Mouse (Mus musculus): ENCODE results near the gene Bcl11a.

Bcl11a gene

DNA sequence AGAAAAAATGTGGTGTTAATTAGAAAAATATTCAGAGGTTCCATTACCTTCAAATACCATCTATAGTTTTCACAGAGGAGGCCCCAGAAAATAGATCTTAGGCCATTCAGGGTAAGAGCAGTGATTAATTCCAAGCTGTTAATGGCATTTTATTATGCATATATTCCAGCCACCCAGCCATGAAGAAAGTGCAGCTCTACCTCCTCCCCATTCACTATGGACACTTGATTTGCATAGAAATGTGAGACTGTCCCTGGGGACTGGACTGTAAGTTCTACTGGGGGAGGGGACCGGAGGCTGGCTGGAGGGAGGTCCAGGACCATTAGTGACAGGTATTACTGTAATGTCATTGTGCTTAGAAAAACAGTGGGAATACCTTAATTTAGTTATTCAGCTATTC, 119.6 kb downstream of the Bcl11a start:
- in situ Hi-C loops (cut with MboI, MseI): no loop called here

DNA sequence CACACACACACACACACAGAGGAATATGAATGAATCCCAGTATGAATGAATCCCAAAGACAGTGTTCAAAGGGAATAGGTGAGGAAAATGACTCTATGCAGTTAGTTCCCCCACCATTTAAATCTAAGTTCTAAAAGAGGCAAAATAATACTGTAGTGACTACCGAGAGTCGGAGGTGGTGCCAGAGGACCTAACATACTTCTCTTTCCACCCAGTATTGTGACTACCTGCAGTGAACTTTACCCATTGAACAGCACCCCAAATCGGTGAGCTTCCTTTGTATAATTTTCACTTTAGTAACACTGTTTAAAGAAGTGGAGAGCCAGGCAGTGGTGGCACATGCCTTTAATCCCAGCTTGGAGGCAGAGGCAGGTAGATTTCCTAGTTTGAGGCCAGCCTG, 121.7 kb downstream of the Bcl11a start:
- in situ Hi-C loops (cut with MboI, MseI): no loop called here

DNA sequence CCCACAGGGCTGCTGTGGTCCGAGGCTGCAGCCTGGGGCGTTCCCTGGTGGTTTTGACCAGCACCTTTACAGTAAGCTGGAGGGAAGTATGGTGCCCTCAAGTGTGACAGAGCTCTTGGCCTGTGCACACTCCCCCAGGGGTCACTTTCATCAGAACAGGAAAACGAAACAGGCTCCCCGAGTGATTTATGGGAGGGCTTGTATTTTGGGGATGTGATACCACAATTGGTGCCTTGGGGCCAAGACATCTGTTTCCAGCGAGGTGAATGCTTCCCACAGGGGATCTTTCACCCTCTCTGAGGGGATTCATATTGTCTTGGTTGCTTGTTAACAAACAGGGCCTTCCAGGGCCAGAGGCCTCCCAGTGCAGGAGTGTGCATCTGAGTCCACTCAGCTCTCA, 122.5 kb downstream of the Bcl11a start:
- in situ Hi-C loops (cut with MboI, MseI): loop anchor here in 1 of 2 experiments (10.0 kb wide), 1 partner anchor 1226 kb away; the partner anchor contains the start of gene Zrsr1

DNA sequence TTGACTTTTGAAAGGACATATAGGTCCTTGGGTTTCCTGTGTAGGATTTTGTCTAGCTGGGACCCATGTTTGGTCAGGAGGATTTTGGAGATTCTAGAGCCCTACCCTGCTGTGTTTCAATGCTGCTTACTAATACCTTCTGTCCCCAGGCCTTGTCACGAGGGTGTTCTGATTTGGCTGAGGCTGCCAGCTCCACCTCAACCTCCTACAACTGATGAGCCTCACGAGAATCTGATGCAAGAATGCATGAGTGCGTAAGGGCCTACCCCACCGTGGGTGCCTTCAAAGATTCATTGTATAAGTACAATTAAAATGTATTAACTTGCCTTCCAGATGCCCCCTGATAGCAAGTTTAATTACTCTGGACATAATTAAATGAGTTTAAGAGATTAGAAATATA, 123.4 kb downstream of the Bcl11a start:
- in situ Hi-C loops (cut with MboI, MseI): loop anchor here in 1 of 2 experiments (10.0 kb wide), 1 partner anchor 1226 kb away; the partner anchor contains the start of gene Zrsr1

DNA sequence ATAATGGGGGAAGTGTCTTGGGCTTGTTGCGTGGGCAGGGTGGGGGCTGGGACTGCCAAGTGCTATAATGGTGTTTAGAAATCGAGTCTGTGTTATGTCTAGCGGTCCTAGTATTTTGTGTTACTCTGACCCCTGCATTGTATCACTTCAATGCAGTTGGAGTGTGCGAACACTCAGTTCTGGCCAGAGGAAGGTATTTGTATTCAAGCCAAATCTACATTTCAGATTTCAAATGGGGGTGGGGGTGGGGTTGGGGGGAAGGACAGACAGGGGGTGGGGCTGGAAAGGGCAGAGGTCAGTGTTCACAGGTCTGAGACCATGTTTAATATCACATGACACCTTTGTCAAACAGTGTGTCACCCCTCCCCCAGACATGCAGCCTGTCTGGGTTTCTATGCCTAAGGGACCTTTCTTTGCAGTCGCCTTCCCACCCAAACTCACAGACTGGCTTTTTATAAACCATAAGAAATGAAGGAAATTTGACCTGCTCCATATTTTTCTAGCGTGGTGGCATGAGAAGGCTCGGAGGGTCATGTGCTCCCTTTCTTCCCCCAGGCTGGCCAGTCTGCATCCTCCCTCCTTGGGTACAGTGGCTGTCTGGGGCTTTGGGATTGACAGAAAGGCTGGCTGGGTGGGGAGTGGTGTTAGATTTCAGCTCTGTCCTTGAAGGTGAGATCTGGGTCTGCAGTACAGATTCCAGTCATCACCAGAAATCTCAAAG, 124.9 kb downstream of the Bcl11a start:
- in situ Hi-C loops (cut with MboI, MseI): loop anchor here in 1 of 2 experiments (10.0 kb wide), 1 partner anchor 1228 kb away; the partner anchor contains the start of gene Zrsr1

DNA sequence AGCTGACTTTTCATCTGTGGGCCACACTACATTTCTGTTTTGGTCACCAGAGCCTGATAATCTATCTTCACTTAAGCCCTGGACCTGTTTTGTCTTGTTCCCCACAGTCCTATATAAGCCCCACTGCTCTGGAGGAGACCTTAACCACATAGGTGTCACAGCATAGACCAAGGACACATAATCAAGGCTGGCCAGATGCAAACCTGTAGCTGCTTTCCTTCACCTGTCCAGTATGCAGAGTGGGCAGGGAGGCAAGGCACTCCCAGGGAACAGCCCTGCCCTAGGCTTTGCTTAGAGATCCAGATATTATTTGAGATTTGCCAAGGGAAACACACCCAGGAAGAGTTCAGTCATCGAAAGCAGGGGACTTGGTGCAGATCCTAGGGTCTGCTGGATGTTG, 125.6 kb downstream of the Bcl11a start:
- in situ Hi-C loops (cut with MboI, MseI): loop anchor here in 1 of 2 experiments (10.0 kb wide), 1 partner anchor 1229 kb away; the partner anchor contains the start of gene Zrsr1

DNA sequence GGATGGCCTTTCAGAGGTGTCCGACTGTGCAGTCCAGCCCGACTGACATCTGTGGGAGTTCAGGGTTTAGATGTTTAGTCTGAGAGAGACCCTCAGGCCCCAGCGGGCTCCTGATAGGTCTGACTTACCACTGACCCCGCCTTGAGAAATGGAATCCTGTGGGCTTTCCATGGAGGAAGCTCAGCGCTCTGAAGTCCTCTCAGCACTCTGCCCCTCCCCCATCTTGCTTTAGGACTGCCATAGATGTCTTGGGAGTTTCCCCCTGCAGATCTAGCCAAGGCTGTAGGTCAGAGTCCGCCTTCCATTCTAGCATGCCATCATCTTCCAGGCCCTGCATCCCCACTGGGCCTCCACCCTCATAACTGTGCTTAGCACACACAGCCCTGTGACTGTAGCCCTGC, 131.1 kb downstream of the Bcl11a start:
- in situ Hi-C loops (cut with MboI, MseI): loop anchor here in 1 of 2 experiments (10.0 kb wide), 1 partner anchor 1234 kb away; the partner anchor contains the start of gene Zrsr1

DNA sequence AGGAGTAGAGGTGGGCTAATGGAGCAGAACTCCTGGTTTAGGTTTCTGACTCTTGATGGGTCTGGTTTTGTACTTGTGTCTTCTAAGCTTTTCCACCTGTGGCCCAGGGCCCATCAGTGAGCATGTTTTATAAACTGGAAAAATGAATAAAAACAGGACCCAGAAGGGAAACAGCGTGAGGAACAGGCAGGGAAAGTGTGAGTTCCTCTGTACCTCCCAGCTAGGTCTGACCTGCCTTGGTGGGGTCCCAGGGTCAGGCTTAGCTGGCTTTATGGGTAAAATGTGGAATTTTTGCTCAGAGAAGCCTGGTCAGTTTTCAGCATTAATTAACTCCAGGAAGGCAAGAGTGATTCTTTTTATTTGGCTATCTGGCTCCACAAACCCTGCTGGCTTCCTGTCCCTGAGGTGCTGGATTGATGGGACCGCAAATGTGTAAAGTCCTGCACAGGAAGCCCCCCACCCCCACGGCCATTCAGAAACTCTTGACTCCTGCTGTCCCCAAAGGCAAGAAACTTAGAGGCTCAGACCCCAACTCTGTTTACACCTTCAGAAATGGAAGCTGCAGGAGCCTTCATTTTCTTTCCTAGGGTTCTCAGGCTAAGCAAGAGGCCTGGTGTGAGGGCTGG, 136.8 kb downstream of the Bcl11a start:
- in situ Hi-C loops (cut with MboI, MseI): no loop called here

DNA sequence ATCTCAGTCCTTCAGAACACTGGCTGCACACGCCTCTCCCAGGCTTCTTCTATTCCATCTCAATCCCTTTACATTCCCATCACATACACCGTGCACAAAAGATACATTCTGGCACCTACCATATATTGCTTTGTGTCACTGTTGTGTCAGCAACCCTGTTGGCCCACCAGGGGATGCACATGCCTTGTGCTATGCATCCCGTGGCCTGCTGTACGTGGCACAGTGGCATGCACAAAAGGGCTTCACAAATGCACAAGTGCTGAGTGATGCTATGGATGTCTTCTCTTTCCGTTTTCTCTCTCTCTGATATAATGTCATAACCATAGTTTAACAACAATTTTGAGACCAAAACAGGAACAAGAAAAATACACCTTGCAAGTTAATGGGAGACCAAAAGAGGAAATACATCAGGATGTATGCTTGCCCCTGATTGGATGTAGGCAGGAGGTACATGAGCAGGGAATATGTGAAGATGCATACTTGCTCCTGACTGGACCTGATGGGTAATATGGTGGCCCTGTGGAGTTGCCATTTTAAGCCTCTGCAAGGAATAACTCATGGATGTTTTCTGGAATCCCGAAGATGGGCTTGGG, 140.0 kb downstream of the Bcl11a start:
- in situ Hi-C loops (cut with MboI, MseI): no loop called here

DNA sequence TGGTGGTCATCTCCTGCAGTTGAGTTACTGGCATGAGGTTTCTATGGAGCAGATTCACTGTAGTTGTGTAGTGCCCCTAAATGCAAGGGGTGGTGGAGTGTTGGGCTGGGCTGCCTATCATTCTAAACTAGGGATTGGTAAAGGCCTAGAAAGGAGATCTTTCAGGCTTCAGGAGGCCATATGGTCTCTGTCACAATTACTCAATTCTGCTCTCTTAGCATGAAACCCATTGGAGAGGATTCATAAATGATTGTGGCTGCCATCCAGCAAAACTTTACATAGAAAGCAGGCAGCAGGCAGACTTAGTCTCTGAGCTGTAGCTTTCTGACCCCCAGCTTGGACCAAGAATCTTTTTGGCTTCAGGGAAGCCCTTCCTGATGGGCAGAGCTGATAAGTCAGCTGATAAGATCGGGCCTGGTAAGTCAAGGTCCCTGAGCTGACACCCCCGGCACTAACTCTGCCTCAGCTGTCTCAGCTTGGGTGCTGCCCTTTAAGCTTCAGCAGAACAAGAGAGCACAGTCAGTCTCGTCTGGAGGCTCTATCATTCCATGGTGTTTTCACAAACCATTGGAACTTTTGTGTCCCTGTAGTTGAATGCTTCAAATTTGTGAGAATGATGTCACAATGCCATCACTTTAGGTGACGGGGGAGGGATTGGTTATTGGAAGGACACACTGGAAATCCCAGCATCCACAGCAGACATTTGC, 143.9 kb downstream of the Bcl11a start:
- in situ Hi-C loops (cut with MboI, MseI): no loop called here

Data from T-helper 17 cell (primary cell).